Mouse (Mus musculus): ENCODE results near the gene Amn1.

GRCm38 (mm10) chr6:149188041-149188924, at the start of gene Amn1:
- TF ChIP-seq CTCF (IDR thresholded peaks at IDR 0.05; ENCODE audit: control insufficient read depth, insufficient read depth, low read length) = no peak
- peak; percentile 98 for TF ChIP-seq POLR2A (IDR thresholded peaks at IDR 0.05; ENCODE audit: borderline replicate concordance, control insufficient read depth, low read depth, low read length)
